Mouse (Mus musculus): ENCODE data around the gene Bdkrb2. TPM values are rescaled to one million over a fixed set of nuclear protein-coding genes. Genes with fewer than 3 reads are reported as not detected.

The Bdkrb2 gene
- total and polyA plus RNA-seq, 2 experiments, result 0.09 TPM; not detected in 1

DNA sequence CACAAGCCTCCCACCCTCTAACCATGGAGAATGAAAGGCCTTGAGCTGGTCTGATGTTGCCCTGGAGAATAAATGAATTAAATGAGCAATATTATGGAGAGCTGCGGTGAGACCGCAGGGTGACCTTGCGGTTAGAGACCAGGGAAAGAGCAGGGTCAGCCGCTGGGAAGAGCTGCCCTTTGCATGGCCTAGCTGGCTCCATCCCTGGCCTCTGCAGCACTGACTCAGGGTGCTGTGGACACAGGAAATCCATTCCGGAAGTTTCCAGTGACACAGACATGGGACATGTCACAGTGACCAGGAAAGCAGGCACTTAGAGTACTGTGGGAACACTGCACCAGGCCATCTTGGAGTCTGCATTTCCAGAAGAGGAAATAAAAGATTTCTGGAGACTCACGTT, 14.1 kb upstream of the Bdkrb2 start:
- peak; percentile 40 for DNase-seq (ENCODE audit: extremely low read depth, low read depth, low spot score)
- Histone ChIP-seq H3K9ac (ENCODE audit: low read depth, low read length) (no peak overlapping the region), H3K27ac (replicated peaks; ENCODE audit: insufficient read depth, low read depth, low read length) (peak overlapping the region; percentile 27; the same call in 1 of the 2 replicates), H3K4me1 (ENCODE audit: control insufficient read depth, insufficient read depth, low read length) (no peaks in the 10 kb centered on the region), H3K27me3 (ENCODE audit: control insufficient read depth, insufficient read depth, low read length) (no peaks in the 10 kb centered on the region), H3K36me3 (ENCODE audit: control insufficient read depth, insufficient read depth, low read length) (no peaks in the 10 kb centered on the region), H3K79me2 (ENCODE audit: control insufficient read depth, insufficient read depth, low read length) (no peaks in the 10 kb centered on the region), H3K4me3 (ENCODE audit: insufficient read depth, low read depth, low read length) (no peak overlapping the region)
- 72% methylated on average over 6 of the region's 6 CpGs for WGBS
- TF ChIP-seq CTCF (IDR thresholded peaks at IDR 0.05; ENCODE audit: low read depth, low read length), result no peak
- TF ChIP-seq POLR2A (IDR thresholded peaks at IDR 0.05; ENCODE audit: extremely low read depth, insufficient read depth, low read length), result no peak

GRCm38 (mm10) chr12:105549835-105550802, 12.9 kb upstream of the Bdkrb2 start:
- 60% methylated on average over 4 of the region's 4 CpGs for WGBS
- TF ChIP-seq POLR2A (IDR thresholded peaks at IDR 0.05; ENCODE audit: extremely low read depth, insufficient read depth, low read length) (no peak), CTCF (IDR thresholded peaks at IDR 0.05; ENCODE audit: low read depth, low read length) (no peak)
- no peaks in the 10 kb centered on the region for H3K27me3 ChIP-seq (ENCODE audit: control insufficient read depth, insufficient read depth, low read length)

GRCm38 (mm10) chr12:105551551-105551989, 11.5 kb upstream of the Bdkrb2 start:
- Histone ChIP-seq H3K27me3 (ENCODE audit: control insufficient read depth, insufficient read depth, low read length) (no peaks in the 10 kb centered on the region), H3K4me1 (ENCODE audit: control insufficient read depth, insufficient read depth, low read length) (no peaks in the 10 kb centered on the region), H3K79me2 (ENCODE audit: control insufficient read depth, insufficient read depth, low read length) (no peaks in the 10 kb centered on the region), H3K36me3 (ENCODE audit: control insufficient read depth, insufficient read depth, low read length) (no peaks in the 10 kb centered on the region), H3K9ac (ENCODE audit: low read depth, low read length) (no peak overlapping the region), H3K4me3 (ENCODE audit: insufficient read depth, low read depth, low read length) (no peak overlapping the region), H3K27ac (replicated peaks; ENCODE audit: insufficient read depth, low read depth, low read length) (no peak overlapping the region)
- 56% methylated on average over 6 of the region's 6 CpGs for WGBS
- TF ChIP-seq CTCF (IDR thresholded peaks at IDR 0.05; ENCODE audit: low read depth, low read length) (no peak), POLR2A (IDR thresholded peaks at IDR 0.05; ENCODE audit: extremely low read depth, insufficient read depth, low read length) (no peak)
- DNase-seq (ENCODE audit: extremely low read depth, low read depth, low spot score), result no peak

More at GRCm38 (mm10) chr12:105549835-105550802, 12.9 kb upstream of the Bdkrb2 start:
- DNase-seq (ENCODE audit: extremely low read depth, low read depth, low spot score), result no peak
- no peaks in the 10 kb centered on the region for H3K36me3 ChIP-seq (ENCODE audit: control insufficient read depth, insufficient read depth, low read length)
- H3K79me2 ChIP-seq (ENCODE audit: control insufficient read depth, insufficient read depth, low read length), result no peaks in the 10 kb centered on the region
- no peak overlapping the region for H3K27ac ChIP-seq (replicated peaks; ENCODE audit: insufficient read depth, low read depth, low read length)
- no peaks in the 10 kb centered on the region for H3K4me1 ChIP-seq (ENCODE audit: control insufficient read depth, insufficient read depth, low read length)
- no peak overlapping the region for H3K4me3 ChIP-seq (ENCODE audit: insufficient read depth, low read depth, low read length)
- H3K9ac ChIP-seq (ENCODE audit: low read depth, low read length), result no peak overlapping the region

DNA sequence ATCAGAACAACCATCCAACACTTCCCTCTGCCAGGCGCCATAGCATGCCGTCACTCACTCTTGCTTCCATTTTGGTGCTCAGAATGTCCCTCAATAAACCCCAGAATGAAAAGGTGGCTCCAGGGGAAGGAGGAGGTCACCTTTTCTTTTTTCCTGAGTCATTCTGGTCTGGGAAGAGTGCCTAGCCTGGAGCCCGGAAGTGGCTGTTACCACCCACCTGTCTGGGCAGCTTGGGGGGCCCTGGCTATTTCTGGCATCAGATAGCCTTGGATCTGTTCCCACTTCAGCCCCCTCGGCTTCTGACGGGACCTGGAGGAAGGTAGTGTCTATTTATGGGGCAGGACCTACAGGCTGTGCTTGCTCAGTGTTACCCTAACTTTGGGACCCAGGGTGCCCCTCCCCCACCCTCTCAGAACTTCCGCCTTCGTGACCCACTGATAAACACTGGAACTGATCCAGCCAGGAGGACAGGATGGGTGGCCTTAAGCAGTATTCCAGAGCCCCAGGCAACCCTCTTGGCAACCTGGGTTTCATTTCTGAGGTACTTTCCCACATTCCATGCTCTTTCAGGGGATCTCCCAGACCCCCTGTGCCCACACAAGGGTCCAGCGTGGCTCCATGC, 8.8 kb upstream of the Bdkrb2 start:
- 55% methylated on average over 8 of the region's 8 CpGs for WGBS
- no peak overlapping the region for H3K27ac ChIP-seq (replicated peaks; ENCODE audit: insufficient read depth, low read depth, low read length)
- TF ChIP-seq CTCF (IDR thresholded peaks at IDR 0.05; ENCODE audit: low read depth, low read length), result no peak
- TF ChIP-seq POLR2A (IDR thresholded peaks at IDR 0.05; ENCODE audit: extremely low read depth, insufficient read depth, low read length), result no peak
- no peaks in the 10 kb centered on the region for H3K4me1 ChIP-seq (ENCODE audit: control insufficient read depth, insufficient read depth, low read length)
- no peaks in the 10 kb centered on the region for H3K36me3 ChIP-seq (ENCODE audit: control insufficient read depth, insufficient read depth, low read length)
- no peaks in the 10 kb centered on the region for H3K79me2 ChIP-seq (ENCODE audit: control insufficient read depth, insufficient read depth, low read length)
- no peaks in the 10 kb centered on the region for H3K27me3 ChIP-seq (ENCODE audit: control insufficient read depth, insufficient read depth, low read length)
- DNase-seq (ENCODE audit: extremely low read depth, low read depth, low spot score), result no peak
- H3K4me3 ChIP-seq (ENCODE audit: insufficient read depth, low read depth, low read length), result no peak overlapping the region
- no peak overlapping the region for H3K9ac ChIP-seq (ENCODE audit: low read depth, low read length)

GRCm38 (mm10) chr12:105555172-105555571, 7.9 kb upstream of the Bdkrb2 start:
- H3K79me2 ChIP-seq (ENCODE audit: control insufficient read depth, insufficient read depth, low read length), result no peaks in the 10 kb centered on the region
- no peak overlapping the region for H3K4me3 ChIP-seq (ENCODE audit: insufficient read depth, low read depth, low read length)
- no peaks in the 10 kb centered on the region for H3K36me3 ChIP-seq (ENCODE audit: control insufficient read depth, insufficient read depth, low read length)
- H3K9ac ChIP-seq (ENCODE audit: low read depth, low read length), result no peak overlapping the region
- H3K4me1 ChIP-seq (ENCODE audit: control insufficient read depth, insufficient read depth, low read length), result no peaks in the 10 kb centered on the region
- no peaks in the 10 kb centered on the region for H3K27me3 ChIP-seq (ENCODE audit: control insufficient read depth, insufficient read depth, low read length)
- DNase-seq (ENCODE audit: extremely low read depth, low read depth, low spot score), result no peak
- no peak for TF ChIP-seq POLR2A (IDR thresholded peaks at IDR 0.05; ENCODE audit: extremely low read depth, insufficient read depth, low read length)
- TF ChIP-seq CTCF (IDR thresholded peaks at IDR 0.05; ENCODE audit: low read depth, low read length), result no peak
- WGBS, result 66% methylated on average over 5 of the region's 5 CpGs
- H3K27ac ChIP-seq (replicated peaks; ENCODE audit: insufficient read depth, low read depth, low read length), result no peak overlapping the region

Measured in liver, adult 2 months (tissue).